Comparison of ENCODE assay signal across 15 mouse cellular contexts in genomic region chr6:145366488-145366887, GRCm38 (mm10).
"Had no signal": no experiment of that assay in that cellular context is flagged by ENCODE, and none has a peak within 500 bp of the region (broad histone marks: within the 10 kb centered on the region; RNA-seq: fewer than 3 reads in every experiment).

No protein-coding gene starts in this region.

- H3K27me3 ChIP-seq: limb, embryonic 13.5 days; liver, embryonic 12.5 days; midbrain, embryonic 15.5 days; neural tube, embryonic 12.5 days had no signal

- H3K4me2 ChIP-seq: limb, embryonic 13.5 days; liver, embryonic 12.5 days; midbrain, embryonic 11.5 days; midbrain, embryonic 15.5 days; neural tube, embryonic 12.5 days had no signal

- H3K4me3 ChIP-seq: layer of hippocampus, adult 2 months; limb, embryonic 13.5 days; liver, embryonic 12.5 days; megakaryocyte, embryonic 14.5 days; midbrain, embryonic 15.5 days; neural tube, embryonic 12.5 days had no signal

- H3K9ac ChIP-seq: limb, embryonic 13.5 days; liver, embryonic 12.5 days; midbrain, embryonic 15.5 days; neural tube, embryonic 12.5 days had no signal

- H3K36me3 ChIP-seq: limb, embryonic 13.5 days; liver, embryonic 12.5 days; midbrain, embryonic 15.5 days; neural tube, embryonic 12.5 days had no signal

- H3K4me1 ChIP-seq: liver, embryonic 12.5 days; megakaryocyte, embryonic 14.5 days; midbrain, embryonic 15.5 days had no signal

- H3K27ac ChIP-seq: layer of hippocampus, adult 2 months; limb, embryonic 13.5 days; liver, embryonic 12.5 days; macrophage; midbrain, embryonic 15.5 days; neural tube, embryonic 12.5 days had no signal

- H3K9me3 ChIP-seq: limb, embryonic 13.5 days; liver, embryonic 12.5 days; megakaryocyte, embryonic 14.5 days; midbrain, embryonic 15.5 days; neural tube, embryonic 12.5 days had no signal

- ATAC-seq: liver, embryonic 12.5 days; midbrain, embryonic 15.5 days had no signal

- DNase-seq: kidney, adult 18-20 months; kidney, postnatal 10 days; kidney, postnatal 4 days; left cerebral cortex, postnatal 4 days; spleen, adult 18-20 months; thymus, adult 18-20 months; thymus, postnatal 14 days had no signal
